Mouse (Mus musculus): ENCODE measurements around the gene Hdc. TPM values are rescaled to one million over a fixed set of nuclear protein-coding genes. Genes with fewer than 3 reads are reported as not detected.
A peak's percentile ranks its signal among the peaks of the same experiment; 100 is the strongest.

The Hdc gene
- total RNA-seq, 2 experiments from 2014 or later = 0.95 to 1.2 TPM

DNA sequence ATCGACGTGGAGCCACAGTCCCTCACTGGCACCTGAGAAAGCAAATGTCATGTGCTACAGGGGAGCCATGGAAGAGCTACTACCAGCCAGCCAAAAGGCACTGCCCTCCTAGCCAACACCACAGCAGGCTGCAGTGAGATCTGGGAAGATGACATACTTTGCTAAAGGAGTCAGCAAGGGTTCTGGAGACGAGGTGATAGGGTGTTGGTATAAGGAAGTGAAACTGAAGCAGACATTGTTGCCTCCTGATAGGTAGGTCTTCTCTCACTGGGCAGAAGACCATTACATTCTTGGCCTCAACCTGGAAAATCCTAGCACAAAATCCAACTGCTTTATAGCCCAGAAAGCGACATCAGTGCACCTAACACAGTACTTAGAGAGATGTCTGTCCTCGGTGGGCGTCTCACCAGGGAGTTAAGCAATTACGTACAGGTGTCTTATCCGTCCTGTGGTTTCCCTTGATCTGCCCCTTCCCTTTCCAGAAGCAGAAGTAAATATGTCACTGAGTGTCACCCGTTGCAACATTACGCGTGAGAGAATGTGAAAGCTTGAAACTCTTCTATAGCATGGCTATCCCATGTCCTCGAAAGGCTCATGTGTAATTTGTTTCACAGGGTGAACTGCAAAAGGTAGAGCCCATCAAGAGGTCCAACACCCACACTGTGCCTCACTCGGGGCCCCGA lies 17.0 kb downstream of the Hdc start:
- intact Hi-C loops (cut with DNase I) = no loop called here
- no peak for DNase-seq

DNA sequence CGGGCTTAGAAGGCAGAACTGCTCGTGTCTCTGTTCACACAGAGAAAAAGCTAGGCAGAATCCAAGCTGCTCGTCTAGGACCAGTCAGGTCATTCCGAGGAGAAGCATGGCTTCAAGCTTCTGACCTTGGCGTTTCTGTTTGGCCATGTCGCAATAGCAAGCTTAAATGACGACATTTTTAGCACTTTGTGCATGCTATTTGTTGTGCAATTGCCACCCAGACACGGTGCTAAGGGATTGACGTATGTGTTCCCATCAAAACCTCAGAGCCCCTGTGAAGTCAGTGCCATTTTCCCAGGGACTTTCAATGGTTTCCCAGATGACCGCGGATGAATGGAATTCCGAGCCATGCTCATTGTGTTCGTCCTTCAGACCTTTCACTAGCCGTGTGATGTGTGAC lies 18.6 kb downstream of the Hdc start:
- intact Hi-C loops (cut with DNase I) = no loop called here
- DNase-seq = no peak

DNA sequence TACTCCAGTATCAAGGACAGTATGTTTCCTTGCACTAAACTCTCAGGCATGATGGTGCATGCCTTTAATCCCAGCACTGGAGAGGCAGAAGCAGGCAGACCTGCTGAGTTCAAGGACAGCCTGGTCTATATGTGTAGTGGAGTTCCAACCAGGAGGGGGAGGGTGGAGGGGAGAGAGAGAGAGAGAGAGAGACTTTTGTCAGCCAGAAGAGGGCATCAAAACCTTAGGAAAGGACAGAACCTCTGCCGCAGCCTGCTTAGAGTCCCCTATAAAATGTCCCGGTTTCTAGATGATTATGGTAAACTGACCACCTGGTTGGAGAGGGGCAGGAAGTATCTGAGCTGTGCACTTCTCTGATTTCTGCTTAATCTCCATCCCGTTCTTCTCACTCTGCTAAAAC lies 20.1 kb downstream of the Hdc start:
- intact Hi-C loops (cut with DNase I) = loop anchor here (5.0 kb wide), 1 partner anchor 408 kb away; the partner anchor contains the start of gene Ap4e1
- no peak for DNase-seq

DNA sequence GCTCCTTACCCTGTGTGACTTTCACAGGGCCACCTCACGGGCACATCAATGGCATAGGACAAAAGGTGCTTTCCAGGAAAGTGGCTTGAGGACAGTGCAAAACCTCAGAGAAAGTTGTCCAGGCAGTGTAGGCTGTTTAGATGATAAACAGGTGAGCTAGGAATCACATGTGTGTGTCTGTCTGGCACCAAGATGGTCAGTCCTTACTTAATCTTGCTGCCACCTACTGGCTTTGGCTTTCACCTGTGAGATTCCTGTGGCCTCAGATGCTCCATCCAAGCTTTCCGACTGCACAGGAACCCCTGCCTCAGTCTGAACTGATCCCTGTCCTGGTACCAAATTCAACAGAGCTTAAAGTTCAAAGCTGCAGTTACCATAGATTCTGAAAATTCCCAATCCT lies 20.7 kb downstream of the Hdc start:
- intact Hi-C loops (cut with DNase I) = loop anchor here (5.0 kb wide), 1 partner anchor 409 kb away; the partner anchor contains the start of gene Ap4e1
- DNase-seq = no peak

DNA sequence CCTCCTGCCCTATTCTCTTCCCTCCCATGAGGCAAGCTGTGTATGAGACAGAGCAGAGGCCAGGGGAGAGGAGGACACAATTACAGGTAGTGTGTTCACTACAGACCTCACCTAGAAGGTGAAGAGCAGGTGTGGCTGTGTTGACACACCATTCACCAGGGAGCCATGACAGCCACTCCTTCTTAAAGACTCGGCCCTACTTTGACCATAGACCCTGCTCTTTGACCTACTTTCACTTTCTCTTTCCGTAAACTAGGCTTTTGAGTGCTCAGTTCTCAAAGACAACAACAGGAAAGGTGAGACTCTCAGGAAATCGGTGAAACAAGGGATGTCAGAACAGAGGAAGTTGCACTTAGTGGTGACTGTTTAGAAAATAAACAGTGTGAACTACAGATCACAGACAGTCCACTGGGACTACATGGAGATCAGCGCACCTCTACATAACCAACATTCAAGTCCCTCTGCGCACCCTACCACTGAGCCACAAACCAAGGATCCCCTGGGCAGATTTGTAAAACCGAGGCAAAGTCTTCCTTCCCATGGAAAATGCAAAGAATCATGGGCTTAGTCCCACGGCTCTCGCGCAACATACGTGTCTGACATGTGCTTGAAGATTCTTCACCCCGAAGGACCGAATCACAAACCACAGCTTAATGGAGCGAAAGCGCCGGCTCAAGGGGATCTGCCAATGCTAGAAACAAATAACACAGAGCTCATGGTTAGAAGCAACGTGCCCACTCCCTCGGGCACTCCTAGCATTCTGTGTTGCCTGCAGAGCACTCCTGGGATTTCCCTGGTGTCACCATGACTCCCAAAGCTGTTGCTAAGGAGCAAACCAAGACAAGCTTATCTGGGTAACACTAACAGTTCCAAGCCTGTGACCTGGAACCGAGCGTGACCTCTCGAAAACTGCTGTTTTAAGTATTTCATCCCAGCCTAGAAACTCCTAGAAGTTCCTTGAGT lies 21.5 kb downstream of the Hdc start:
- intact Hi-C loops (cut with DNase I) = loop anchor here (5.0 kb wide), 1 partner anchor 410 kb away; the partner anchor contains the start of gene Ap4e1
- DNase-seq = no peak

DNA sequence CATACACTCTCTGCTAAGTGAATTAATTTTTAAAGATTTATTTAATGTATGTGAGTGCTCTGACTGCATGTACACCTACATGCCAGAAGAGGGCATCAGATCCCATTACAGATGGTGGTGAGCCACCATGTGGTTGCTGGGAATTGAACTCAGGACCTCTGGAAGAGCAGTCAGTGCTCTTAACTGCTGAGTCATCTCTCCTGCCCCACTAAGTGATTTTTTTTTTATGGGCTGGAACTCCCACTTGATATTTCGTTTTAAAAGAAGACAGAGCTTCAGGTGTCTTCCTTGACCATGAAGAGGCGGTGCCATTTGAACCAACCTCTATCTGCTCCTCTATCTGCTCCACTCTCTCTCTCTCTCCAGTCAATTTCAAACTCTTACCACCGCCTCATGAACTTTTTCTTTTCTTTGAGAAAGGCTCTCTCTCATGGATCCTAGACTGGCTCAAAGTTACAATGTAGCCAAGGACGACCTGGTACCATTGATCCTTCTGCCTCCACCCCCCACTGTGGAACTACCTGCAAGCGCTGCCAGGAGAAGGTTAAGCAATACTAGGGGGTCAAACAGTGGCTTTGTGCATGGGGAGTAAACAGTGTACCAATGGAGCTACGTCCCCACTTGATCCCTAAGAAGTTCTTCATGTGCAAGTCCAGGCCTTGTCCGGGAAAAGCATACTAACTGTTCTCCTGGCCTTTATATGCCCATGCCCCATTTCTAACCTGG lies 22.6 kb downstream of the Hdc start:
- intact Hi-C loops (cut with DNase I) = loop anchor here (5.0 kb wide), 1 partner anchor 411 kb away; the partner anchor contains the start of gene Ap4e1
- no peak for DNase-seq

DNA sequence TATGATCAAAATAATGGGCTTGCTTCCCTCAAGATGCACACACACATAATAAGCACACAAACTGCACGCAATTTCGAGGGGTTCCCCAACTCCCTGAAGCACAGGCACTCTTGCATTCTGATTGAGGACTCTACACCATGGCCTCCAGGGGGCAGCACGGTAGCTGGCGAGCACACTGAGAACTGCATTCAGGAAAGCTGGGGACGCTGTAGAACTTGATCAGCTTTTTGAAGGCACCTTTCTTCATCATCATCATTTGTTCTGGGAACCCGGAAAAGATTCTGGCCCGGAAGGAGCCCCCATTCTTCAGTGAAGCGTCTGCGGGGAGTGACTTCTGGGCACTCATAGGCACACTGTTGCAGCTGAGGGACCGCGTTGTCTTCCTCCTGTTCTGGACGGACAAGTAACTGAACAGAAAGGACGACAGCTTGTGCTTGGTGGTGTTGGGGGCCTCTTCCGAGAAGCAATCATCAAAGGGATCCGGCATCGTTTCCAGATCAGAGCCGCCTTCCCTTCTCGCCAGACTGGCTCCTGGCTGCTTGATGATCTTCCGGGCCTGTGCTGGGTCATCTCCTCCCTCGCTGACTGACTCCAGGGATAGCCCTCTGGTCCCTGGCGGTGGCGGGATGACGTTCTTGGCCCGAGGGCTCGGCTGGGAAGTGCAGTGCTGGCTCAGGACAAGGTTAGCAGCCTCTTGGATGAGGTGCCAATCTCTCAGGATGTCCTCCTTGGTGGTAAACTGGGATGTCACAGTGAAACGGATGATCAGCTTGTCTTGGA lies 25.1 kb downstream of the Hdc start:
- intact Hi-C loops (cut with DNase I) = loop anchor here (2.0 to 5.0 kb wide), 3 partner anchors 71 to 188 kb away; partner anchors contain the start of genes Usp50 and Usp8
- peak; percentile 75 to 79 for DNase-seq

DNA sequence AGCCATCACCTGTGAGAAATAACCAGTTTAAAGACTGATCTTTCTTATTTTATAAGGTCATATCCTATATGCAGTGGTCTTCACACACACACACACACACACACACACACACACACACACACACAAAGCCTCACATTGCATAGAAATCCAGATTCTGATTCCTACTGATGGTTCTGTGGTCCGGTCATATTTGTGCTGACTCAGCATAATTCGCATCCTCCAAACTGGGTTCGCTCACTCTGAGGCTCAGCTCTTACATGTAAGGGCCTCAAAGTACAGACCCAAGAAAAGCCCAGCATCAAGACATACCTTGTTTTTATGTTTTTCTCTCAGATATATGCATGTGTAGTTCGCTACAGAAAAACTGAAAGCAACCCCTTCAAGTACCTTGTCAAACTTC lies 27.8 kb downstream of the Hdc start:
- intact Hi-C loops (cut with DNase I) = loop anchor here (5.0 kb wide), 2 partner anchors 116 to 191 kb away; partner anchors contain the start of genes Usp50 and Usp8
- DNase-seq = no peak

DNA sequence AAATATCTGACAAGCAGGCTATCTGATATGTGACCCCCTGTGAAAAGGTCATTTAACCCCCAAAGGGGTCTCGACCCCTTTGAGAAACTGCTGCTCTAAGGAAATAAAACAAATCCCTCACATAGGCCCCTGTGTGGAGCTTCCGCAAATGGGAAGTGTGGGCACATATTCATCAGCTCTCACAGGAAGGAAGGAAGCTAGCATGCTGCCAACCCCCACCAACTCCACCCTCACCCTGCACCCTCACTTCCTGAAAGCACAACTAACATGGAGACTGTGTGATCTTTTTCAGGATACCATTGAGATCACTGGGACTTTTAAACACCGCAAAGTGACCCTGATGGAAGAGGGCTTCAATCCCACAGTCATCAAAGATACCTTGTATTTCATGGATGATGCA lies 31.6 kb downstream of the Hdc start:
- intact Hi-C loops (cut with DNase I) = no loop called here
- no peak for DNase-seq

DNA sequence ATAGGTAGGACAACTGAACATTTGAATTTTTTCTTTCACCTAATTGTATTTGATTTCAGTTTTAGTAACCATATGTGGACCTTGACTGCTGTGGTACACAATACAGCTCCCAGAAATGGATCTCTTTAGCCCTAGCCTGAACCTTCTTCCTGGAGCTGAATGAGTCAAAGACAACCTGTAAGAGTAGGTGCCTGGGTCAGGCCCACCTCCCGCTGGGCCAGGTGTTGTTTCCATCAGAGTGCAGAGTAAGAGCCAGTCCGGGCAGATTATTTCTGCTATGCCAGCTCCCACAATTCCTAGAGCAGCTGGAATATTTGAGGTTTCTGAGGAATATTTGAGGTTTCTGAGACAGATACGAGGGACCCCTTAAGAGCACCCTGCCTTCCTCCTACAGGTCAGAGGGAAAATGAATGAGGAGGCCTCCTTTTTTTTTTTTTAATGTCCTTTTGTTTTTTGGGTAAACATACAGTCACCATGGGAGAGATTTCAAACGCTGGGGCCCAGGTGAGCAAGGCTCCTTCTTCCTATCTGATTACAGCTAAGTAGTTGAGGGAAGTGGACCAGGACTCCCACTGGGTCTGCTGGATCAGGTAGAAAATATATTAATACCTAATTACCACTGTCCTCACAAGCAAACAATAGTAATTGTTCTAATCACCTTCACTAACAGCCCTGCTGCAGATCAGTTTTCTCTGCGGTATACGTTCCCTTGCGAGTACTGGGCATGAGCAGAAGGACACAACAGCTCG lies 34.3 kb downstream of the Hdc start:
- no peak for DNase-seq
- intact Hi-C loops (cut with DNase I) = no loop called here

DNA sequence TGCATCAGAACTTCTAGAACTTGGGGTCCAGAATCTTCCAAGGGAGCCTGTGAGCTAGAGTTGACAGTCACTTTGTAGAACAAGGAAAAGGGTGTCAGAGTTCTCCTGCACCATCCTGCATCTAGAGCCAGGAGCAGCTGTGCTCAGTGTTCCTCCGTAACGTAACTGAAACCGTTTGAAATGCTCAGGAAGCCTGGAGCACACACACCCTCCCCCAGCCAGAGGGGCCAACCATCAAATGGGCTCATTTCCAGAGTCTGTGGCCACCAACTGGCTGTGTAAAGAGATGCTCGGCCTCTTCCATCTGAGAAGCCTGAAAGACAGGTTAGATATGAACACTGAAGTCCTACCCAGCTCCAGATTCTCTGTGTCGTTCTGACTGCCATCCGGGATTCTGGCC lies 35.1 kb downstream of the Hdc start:
- no peak for DNase-seq
- intact Hi-C loops (cut with DNase I) = no loop called here

DNA sequence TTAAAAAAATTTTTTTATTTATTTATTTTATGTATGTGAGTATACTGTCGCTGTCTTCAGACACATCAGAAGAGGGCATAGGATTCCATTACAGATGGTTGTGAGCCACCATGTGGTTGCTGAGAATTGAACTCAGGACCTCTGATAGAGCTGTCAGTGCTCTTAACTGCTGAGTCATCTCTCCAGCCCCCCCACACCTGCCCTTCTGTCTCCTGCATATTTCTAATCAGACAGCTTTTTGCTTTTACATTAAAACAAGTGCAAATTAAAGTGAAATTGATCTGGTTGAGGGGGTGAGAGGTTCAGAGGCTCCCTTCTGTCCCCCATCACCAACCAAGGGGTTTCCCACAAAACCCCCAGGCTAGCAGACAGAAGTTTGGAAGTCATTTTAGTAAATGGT lies 39.8 kb downstream of the Hdc start:
- no peak for DNase-seq
- intact Hi-C loops (cut with DNase I) = no loop called here

DNA sequence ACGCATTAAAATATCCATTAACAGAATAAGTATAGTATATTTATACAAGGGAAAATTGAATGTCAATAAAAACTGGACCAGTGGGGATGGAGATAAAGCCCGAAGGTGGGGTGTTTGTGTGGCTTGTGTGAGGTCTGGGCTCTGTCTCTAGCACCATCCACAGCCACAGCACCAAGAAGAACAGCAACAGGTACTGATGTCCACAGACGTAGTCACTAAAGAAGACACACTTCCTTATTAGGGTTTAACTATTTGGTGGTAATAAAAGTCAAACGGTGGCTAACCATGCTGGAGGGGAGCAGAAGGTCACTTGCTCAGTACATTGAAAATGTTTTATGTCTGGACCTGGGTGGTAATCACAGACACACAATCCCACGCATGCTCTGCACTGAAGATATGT lies 41.7 kb downstream of the Hdc start:
- intact Hi-C loops (cut with DNase I) = no loop called here
- no peak for DNase-seq

DNA sequence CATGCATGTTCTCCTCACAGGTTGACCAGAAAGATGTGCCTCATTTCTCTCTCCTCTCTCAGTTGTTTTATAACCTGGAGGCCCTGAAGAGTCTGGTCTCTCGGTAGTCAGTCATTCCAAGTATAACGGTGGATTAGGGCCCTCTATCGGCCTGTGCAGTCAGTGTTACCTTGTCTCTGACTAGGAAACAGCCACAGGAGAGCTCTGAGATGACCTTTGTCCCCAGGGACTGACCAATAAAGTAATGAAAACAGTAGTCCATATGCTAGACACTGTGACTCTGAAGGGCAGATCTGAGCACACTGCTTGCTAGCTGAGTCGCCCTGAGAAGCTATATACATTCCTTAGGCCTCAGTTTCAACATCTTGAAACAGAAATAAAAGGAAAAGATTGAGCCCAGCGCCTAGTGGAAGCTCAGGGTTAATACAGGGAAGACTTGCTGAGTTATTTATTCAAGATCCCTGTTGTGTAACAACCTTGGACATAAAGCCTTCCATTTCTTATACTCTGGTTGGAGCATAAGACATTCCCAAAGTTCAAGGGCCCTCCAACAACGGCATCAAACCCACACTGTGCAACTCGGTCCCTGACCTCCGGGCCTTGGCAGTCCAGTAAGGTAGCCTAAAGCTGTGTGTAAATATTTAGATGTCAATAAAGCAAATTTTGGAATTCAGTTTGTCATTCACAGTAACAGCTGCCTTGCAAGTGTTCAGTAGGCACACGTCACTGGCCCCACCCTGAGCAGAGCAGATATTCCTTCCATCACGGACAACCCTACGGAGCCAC lies 43.5 kb downstream of the Hdc start:
- no peak for DNase-seq
- intact Hi-C loops (cut with DNase I) = no loop called here

DNA sequence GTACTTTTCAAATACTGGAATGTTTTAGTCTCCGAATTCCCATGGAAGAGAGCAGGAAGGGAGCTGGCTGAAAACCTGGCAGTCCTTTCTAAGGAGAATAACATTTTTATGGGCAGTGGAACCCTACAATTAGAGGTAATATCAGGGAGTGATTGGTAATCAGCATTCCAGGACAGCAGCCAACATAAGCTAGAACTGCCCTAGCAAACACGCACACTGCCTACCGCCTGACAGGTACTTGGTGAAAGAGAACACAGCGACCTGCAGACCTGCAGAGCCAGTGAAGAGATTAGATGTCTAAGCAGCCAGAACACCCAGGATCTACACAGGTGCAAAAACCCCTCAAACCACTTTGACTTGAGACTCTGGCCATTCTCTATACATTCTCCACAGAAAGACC lies 46.4 kb downstream of the Hdc start:
- intact Hi-C loops (cut with DNase I) = no loop called here
- no peak for DNase-seq

DNA sequence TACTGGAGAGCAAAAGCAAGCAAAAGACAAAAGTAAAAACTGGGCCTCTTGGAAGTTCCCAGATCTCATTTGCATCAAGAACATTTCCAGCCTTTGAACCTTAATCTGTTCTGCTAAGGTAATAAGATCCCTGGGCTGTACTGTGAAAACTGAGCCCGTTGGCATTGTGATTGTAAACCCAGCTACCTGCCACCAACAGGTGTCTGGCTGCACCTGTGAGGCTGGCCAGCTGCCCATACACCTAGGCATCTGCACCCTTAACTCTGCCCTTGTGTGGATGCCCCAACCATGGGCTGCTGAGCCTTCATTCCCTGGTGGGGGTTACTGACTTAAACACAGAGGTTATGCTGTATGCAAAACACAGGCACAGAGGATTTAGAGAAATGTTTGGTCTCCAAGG lies 46.9 kb downstream of the Hdc start:
- intact Hi-C loops (cut with DNase I) = no loop called here

DNA sequence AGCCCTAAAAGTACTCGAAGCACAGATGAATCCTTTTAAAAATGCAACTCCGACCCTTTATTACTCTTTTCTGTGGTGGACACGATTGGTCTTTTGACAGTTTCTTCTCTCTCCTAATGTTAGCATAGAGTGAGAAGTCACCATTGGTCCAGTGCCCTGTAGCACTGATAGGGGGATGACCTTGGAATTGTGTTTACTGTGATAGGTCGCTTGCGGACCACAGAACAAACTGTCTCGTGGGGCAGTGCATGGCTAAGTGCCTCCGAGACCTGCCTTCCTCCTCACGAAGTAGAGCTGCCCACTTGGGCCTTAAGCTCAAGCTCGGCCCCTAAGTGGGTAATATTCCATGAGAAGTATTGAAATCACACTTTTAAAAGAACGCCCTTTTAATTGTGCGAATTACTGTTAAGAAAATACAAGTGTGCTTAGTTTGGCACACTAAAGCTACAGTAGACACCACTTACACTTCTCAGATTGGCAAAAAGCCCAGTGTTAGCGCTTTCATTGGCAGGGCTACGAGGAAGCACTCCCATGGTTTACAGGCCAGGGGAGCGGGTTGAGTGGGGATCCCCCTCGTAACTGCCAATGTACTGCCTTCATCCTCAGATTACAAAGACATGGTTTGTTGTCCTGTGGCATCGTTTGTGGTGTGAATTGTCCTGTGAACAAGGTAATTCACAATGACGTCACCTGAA lies 55.5 kb downstream of the Hdc start:
- intact Hi-C loops (cut with DNase I) = no loop called here
- peak; percentile 6 to 13 for DNase-seq

More for the DNA sequence above, 46.9 kb downstream of the Hdc start:
- DNase-seq = no peak

DNA sequence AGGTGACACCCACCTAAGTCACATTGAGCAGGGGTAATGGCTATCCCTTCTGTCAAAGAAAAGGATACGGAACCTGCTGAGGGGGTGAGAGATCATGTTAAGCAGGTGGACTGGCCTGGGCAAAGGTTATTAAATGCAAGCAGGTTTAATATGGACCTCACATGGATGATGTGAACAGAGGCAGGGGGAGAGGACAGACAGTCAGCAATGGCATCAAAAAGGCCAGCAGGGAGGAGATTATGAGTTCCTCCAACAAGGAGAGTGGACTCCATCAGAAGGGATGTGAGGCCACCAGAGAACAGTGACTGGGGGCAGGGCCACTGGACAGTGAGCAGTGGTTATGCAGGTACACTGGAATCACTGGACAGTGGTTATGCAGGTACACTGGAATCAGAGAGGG lies 59.0 kb downstream of the Hdc start:
- intact Hi-C loops (cut with DNase I) = no loop called here
- DNase-seq = no peak

All from heart, postnatal 36 days (tissue).